Mouse (Mus musculus): ENCODE measurements around the gene Fat4.

Gene Fat4

GRCm38 (mm10) chr3:38986379-38986778 lies 99.6 kb downstream of the Fat4 start:
- no peak for DNase-seq

GRCm38 (mm10) chr3:38989181-38989580 lies 102.4 kb downstream of the Fat4 start:
- DNase-seq, result no peak

DNA sequence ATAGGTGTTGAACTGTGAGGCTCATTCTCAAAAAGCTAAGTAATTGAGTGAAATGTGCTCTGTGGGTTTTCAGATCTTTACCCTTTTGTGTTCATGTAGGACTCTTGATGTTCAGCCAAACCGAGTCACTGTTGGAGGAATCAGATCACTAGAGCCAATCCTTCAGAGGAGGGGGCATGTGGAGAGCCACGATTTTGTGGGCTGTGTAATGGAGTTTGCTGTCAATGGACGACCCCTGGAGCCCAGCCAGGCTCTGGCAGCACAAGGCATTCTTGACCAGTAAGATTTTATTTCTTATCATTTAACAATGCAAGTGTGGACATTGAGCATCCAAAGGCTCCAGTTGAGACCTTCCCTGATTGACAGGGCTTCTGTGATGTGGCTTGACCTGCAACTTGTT lies 113.3 kb downstream of the Fat4 start:
- no peak for DNase-seq

DNA sequence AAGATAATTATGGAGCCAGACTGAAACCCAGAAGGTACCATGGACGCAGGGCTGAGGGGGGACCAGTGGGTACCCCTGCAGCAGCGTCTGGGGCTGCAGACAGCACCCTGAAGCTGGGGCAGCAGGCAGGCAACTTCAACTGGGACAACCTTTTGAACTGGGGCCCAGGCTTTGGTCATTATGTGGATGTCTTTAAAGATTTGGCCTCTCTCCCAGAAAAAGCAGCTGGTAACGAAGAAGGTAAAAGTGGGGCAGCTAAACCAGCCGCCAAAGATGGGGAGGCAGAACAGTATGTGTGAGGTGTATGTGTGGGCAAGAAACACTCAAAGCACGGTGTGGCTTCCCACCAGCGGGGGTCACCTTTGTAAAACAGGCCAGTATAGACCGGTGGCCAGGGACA lies 123.8 kb downstream of the Fat4 start:
- no peak for DNase-seq

GRCm38 (mm10) chr3:39017633-39018032 lies 130.9 kb downstream of the Fat4 start:
- no peak for DNase-seq

DNA sequence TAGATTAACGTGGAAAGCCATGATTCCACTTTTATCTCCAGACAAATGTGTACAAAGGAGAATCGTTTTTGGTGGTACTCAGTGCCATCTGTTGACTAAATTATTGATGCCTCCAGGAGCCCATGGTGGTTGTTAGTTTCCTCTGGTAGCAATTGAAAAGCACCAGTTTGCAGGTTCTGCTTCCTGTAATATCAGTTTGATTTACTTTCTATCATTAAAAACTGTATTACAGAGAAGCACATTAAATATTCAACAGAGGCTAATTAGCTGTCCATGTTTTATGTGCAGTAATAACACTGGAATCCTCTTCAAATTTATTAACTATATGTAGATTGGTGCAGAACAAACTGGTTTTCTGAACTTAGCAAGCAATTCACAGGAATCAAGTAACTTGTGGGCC lies 149.4 kb downstream of the Fat4 start:
- DNase-seq, result no peak

DNA sequence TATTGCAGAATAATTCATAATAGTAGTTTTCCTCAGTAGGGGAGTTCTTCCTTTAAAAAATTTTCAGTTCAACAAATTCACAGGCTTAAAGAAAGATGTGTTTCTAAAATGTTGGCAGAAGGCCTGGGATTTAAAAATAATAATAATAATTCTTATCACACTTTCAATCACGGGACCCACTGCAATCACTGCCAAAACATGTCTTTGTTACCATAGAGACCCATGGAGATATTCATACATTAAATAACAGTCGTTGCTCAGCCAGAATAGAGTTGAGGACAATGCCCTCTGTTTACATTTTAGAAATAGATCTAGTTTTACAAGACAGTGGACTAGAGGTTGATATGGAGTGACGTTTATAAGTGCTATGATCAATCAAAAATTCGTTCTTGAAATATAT lies 159.7 kb downstream of the Fat4 start:
- DNase-seq, result no peak

DNA sequence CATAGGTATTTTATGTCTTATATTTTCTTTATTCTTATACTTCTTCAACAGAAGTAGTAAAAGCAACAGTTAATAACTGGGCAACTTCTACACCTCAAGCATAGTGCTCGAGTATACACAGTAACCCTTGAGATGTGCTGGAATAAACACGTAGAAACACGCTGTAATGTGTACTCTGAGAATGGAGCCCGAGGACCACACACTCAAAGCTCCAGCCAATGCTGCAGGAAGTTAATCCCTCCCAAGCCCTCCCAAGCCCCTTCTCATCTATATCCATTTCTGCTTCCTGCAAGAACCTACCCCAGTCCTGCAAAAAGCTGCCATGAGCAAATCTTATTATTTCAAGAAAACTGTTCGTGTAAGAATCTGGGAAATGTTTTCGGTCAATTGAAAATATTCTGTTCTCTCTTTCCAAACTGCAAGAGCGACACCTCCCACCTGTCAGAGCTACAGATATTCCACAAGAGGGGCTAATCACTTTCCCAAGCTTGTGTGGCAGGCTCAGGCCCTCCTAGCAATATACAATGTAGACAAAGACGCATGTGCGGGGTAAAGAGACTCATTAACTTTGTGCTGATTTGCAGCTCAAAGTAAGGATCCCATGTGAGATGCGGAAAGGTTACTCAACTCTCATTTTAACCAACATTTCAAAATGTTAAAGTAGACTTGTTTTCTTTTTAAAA lies 161.0 kb downstream of the Fat4 start:
- DNase-seq, result no peak

DNA sequence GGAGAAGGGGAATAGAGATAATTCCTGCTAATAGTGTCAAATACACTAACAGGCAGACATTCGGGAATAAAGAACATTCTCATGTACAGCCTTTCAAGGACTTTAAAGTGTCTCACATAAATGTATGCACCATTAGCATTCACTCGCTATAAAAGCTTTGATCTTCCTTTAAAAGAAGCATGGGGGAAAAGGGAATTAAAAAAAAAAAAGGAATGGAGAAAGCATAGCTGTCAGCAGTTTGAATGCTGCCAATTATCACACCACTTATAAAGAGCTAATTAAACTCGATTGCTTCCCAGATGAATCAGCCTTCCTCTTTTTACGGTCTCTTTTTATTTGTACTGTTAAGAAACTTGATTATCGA lies 161.5 kb downstream of the Fat4 start:
- DNase-seq, result no peak

DNA sequence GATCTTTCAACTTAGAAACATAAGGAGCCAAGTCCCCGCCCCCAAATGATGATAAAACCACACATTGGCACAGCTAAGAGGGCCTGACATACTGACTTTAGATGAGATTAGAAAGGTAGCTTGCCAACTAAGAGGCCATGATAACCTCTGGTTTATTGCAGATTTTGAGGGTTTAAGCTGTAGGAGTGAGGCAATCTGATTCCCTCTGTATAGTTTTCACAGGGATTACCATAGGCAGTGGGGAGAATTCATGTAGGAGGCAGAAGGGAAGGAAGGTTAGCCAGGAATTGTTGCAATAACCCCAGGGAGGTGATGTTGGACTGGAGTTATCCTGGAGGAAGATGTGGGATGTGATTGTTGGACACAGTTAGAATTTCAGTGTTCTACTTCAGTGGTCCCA lies 163.4 kb downstream of the Fat4 start:
- no peak for DNase-seq

DNA sequence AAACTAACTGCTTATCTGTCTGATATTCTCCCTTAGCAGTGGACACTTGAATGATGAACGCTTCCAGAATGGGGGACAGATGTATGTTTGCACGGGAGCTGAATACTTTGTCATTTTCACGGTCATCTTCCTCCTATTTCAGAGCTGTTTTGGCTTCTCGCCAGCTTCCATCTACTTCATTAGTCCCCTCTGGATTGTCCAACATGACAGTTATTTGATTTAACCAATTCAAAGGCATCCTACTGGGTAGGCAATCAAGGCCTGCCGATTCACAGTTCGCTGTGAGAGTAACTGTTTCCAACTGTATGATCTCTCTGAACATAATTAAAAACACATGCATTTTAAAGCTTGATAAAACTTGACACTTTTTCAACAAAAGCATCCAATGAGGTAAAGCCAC lies 166.3 kb downstream of the Fat4 start:
- DNase-seq, result no peak

Measured in kidney, postnatal 14 days (tissue).